Comparison of ENCODE assay signal across 8 mouse cellular contexts in the genomic region with DNA sequence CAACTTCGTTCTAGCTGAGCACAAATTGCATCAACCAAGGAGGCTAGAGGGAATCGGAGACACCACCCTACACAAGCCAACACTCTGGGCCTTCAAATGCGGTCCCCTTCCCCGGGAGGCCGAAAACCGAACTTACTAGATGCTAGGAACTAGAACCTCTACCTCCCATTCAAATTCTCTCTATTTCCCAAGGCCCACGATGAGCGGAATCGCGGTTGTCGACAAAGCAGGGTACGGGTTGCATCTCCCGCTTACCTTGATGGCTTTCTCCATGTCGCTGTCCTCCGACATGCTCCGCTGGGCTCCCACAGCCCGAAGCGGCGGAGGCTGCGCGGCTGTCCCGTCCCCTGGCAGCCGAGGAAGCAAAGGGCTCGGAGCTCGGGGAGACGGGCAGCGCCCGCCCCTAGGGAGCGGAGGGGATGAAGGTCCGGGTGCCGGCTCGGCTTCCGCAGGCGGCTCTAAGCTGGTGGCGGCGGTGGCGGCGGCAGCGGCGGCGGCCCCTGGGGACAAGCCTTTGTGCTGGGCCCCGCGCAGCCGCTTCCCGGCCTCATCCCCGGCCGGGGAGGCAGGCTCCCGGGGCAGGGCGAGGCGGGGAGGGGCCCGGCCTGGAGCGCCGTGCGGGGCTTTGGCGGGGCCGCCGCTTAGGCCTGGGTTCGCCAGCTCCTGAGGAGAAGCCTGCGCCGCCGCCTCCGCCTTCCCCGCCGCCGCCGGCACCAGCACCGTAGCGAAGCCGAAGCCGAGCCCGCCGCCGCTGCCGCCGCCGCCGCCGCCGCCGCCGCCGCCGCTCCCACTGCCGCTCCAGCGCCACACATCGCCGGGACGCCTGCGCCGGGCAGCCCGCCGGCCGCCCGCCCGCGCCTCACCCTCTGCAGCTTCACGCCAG. TPM values are rescaled to one million over a fixed set of nuclear protein-coding genes. Genes with fewer than 3 reads are reported as not detected.
DNase-seq lines count a peak whose midpoint lies in the region; ATAC-seq lines count a peak whose summit lies in the region.

A gene (minus strand): TSS at position 573 of the 883 bp plus-strand sequence.
A gene (minus strand): TSS at position 573 of the 883 bp plus-strand sequence.

- no peak for DNase-seq in cerebellum, adult 11 months
- DNase-seq in urinary bladder, postnatal 14 days (ENCODE audit: low spot score): peak; percentile 35
- no peak for DNase-seq in urinary bladder, postnatal 25 days (ENCODE audit: low spot score)
- peak; percentile 50 to 69 for DNase-seq in kidney, postnatal 4 days
- DNase-seq in midbrain, embryonic 10.5 days (ENCODE audit: low spot score): peak; percentile 60
- DNase-seq in testis, postnatal 14 days (ENCODE audit: low spot score): peak; percentile 61

- WGBS in midbrain, embryonic 10.5 days: under 1% methylated on average over 79 of the region's 97 CpGs

- peaks cover 39% of the 10 kb centered on the region for H3K4me1 ChIP-seq in midbrain, embryonic 10.5 days

- H3K36me3 ChIP-seq in midbrain, embryonic 10.5 days: peaks cover 6% of the 10 kb centered on the region

- no peaks in the 10 kb centered on the region for H3K9me3 ChIP-seq in midbrain, embryonic 10.5 days (replicated peaks)

- H3K27ac ChIP-seq in midbrain, embryonic 10.5 days (replicated peaks): peak within 1 kb of the TSS; percentile 99

- H3K27me3 ChIP-seq in midbrain, embryonic 10.5 days (ENCODE audit: low read depth, poor library complexity, severe bottlenecking): no peaks in the 10 kb centered on the region

- peak within 1 kb of the TSS; percentile 100 for H3K4me3 ChIP-seq in midbrain, embryonic 10.5 days

- ATAC-seq in cerebellum, adult (ENCODE audit: insufficient number of reproducible peaks, low FRiP score, low TSS enrichment): peak; percentile 41; the same call in 1 of the 2 replicates
- peak; percentile 20 for ATAC-seq in granulocyte monocyte progenitor cell, adult 5-6 weeks (replicated peaks; ENCODE audit: poor library complexity, severe bottlenecking)

RNA-seq across cellular contexts. Expression of the first gene that starts in this region (rescaled TPM):
- total RNA-seq in granulocyte monocyte progenitor cell, adult 5-6 weeks (2014; fragmentation: Nextera tagmentation): 2.6 and 2.8 TPM in 2 replicates
- total RNA-seq in granulocyte monocyte progenitor cell, adult 5-6 weeks (2017): 1.1 and 2.1 TPM in 2 replicates
- polyA plus RNA-seq in midbrain, embryonic 10.5 days (2016; fragmentation: Nextera tagmentation; extraction: Ambion mirVana): 1.4 and 1.8 TPM in 2 replicates

RNA-seq across cellular contexts. Expression of the second gene that starts in this region (rescaled TPM):
- not detected in 2 replicates for total RNA-seq in granulocyte monocyte progenitor cell, adult 5-6 weeks (2014; fragmentation: Nextera tagmentation)
- not detected in 2 replicates for total RNA-seq in granulocyte monocyte progenitor cell, adult 5-6 weeks (2017)
- polyA plus RNA-seq in midbrain, embryonic 10.5 days (2016; fragmentation: Nextera tagmentation; extraction: Ambion mirVana): not detected in 2 replicates

Comparison
In these comparisons a context has a peak if more than half of its experiments do, and no peak if none do; other contexts are left out.
1. DNase-seq: peak in urinary bladder, postnatal 14 days (single experiment), kidney, postnatal 4 days (2 of 2), midbrain, embryonic 10.5 days (single experiment) and testis, postnatal 14 days (single experiment); none in cerebellum, adult 11 months (single experiment) and urinary bladder, postnatal 25 days (single experiment).